Mouse (Mus musculus): ENCODE measurements around the gene Syne4. TPM values are rescaled to one million over a fixed set of nuclear protein-coding genes. Genes with fewer than 3 reads are reported as not detected.

Syne4 gene
- polyA plus RNA-seq, 1 experiment from 2014 or later: 13.1 TPM

GRCm38 (mm10) chr7:30339432-30340109, 25.0 kb downstream of the Syne4 start:
- TF ChIP-seq CTCF (IDR thresholded peaks at IDR 0.05) (no peak), EP300 (IDR thresholded peaks at IDR 0.05) (no peak)
- H3K9me3 ChIP-seq (ENCODE audit: low read length): no peaks in the 10 kb centered on the region
- no peaks in the 10 kb centered on the region for H3K36me3 ChIP-seq (ENCODE audit: insufficient read depth, low read length)
- ATAC-seq (no peak), DNase-seq (ENCODE audit: low spot score) (no peak)
- H3K4me1 ChIP-seq (ENCODE audit: insufficient read depth, low read depth, low read length): no peaks in the 10 kb centered on the region
- no peak overlapping the region for H3K4me3 ChIP-seq (ENCODE audit: low read depth, low read length)
- no peak overlapping the region for H3K4me2 ChIP-seq (replicated peaks; ENCODE audit: low read depth, low read length)
- WGBS: 58% methylated on average over 5 of the region's 5 CpGs
- H3K9ac ChIP-seq (replicated peaks; ENCODE audit: low read depth): no peak overlapping the region
- H3K27me3 ChIP-seq (replicated peaks; ENCODE audit: insufficient read depth, low read length): no peaks in the 10 kb centered on the region
- H3K27ac ChIP-seq (ENCODE audit: low read length): no peak overlapping the region

- ATAC-seq (no peak), DNase-seq (ENCODE audit: low spot score) (peak; percentile 74)
- no peak overlapping the region for H3K4me2 ChIP-seq (replicated peaks; ENCODE audit: low read depth, low read length)
- H3K9ac ChIP-seq (replicated peaks; ENCODE audit: low read depth): no peak overlapping the region
- no peak for TF ChIP-seq EP300 (IDR thresholded peaks at IDR 0.05)
- TF ChIP-seq CTCF (IDR thresholded peaks at IDR 0.05): no peak
- H3K4me3 ChIP-seq (ENCODE audit: low read depth, low read length): no peak overlapping the region
- H3K9me3 ChIP-seq (ENCODE audit: low read length): no peaks in the 10 kb centered on the region
- H3K36me3 ChIP-seq (ENCODE audit: insufficient read depth, low read length): no peaks in the 10 kb centered on the region
- H3K4me1 ChIP-seq (ENCODE audit: insufficient read depth, low read depth, low read length): no peaks in the 10 kb centered on the region
- H3K27ac ChIP-seq (ENCODE audit: low read length): no peak overlapping the region
- H3K27me3 ChIP-seq (replicated peaks; ENCODE audit: insufficient read depth, low read length): peaks cover 19% of the 10 kb centered on the region
- 25% methylated on average over 21 of the region's 21 CpGs for WGBS
These were observed 32.2 kb downstream of the Syne4 start for GRCm38 (mm10) chr7:30346635-30347379.

- ATAC-seq (peak; percentile 33; the same call in 1 of the 2 replicates), DNase-seq (ENCODE audit: low spot score) (peak; percentile 71)
- H3K9ac ChIP-seq (replicated peaks; ENCODE audit: low read depth): no peak overlapping the region
- peak; percentile 82 for TF ChIP-seq CTCF (IDR thresholded peaks at IDR 0.05)
- TF ChIP-seq EP300 (IDR thresholded peaks at IDR 0.05): no peak
- H3K4me1 ChIP-seq (ENCODE audit: insufficient read depth, low read depth, low read length): no peaks in the 10 kb centered on the region
- H3K4me2 ChIP-seq (replicated peaks; ENCODE audit: low read depth, low read length): no peak overlapping the region
- H3K36me3 ChIP-seq (ENCODE audit: insufficient read depth, low read length): no peaks in the 10 kb centered on the region
- no peak overlapping the region for H3K4me3 ChIP-seq (ENCODE audit: low read depth, low read length)
- H3K27ac ChIP-seq (ENCODE audit: low read length): no peak overlapping the region
- H3K27me3 ChIP-seq (replicated peaks; ENCODE audit: insufficient read depth, low read length): peaks cover 19% of the 10 kb centered on the region
- WGBS: 4% methylated on average over 30 of the region's 30 CpGs
- no peaks in the 10 kb centered on the region for H3K9me3 ChIP-seq (ENCODE audit: low read length)
These were observed 33.2 kb downstream of the Syne4 start for GRCm38 (mm10) chr7:30347828-30348227.

- WGBS: 16% methylated on average over 6 of the region's 6 CpGs
- peaks cover 3% of the 10 kb centered on the region; the same call in 1 of the 2 replicates for H3K27me3 ChIP-seq (replicated peaks; ENCODE audit: insufficient read depth, low read length)
- H3K4me2 ChIP-seq (replicated peaks; ENCODE audit: low read depth, low read length): no peak overlapping the region
- ATAC-seq: peak; percentile 65
- TF ChIP-seq CTCF (IDR thresholded peaks at IDR 0.05): peak; percentile 82
- no peak for TF ChIP-seq EP300 (IDR thresholded peaks at IDR 0.05)
- H3K9me3 ChIP-seq (ENCODE audit: low read length): no peaks in the 10 kb centered on the region
- no peak overlapping the region for H3K4me3 ChIP-seq (ENCODE audit: low read depth, low read length)
- no peaks in the 10 kb centered on the region for H3K4me1 ChIP-seq (ENCODE audit: insufficient read depth, low read depth, low read length)
- DNase-seq (ENCODE audit: low spot score): peak; percentile 60
- H3K9ac ChIP-seq (replicated peaks; ENCODE audit: low read depth): no peak overlapping the region
- no peaks in the 10 kb centered on the region for H3K36me3 ChIP-seq (ENCODE audit: insufficient read depth, low read length)
- H3K27ac ChIP-seq (ENCODE audit: low read length): no peak overlapping the region
These were observed 38.7 kb downstream of the Syne4 start for GRCm38 (mm10) chr7:30353279-30353822.

GRCm38 (mm10) chr7:30354059-30354458, 39.5 kb downstream of the Syne4 start:
- no peak overlapping the region for H3K9ac ChIP-seq (replicated peaks; ENCODE audit: low read depth)
- no peaks in the 10 kb centered on the region for H3K27me3 ChIP-seq (replicated peaks; ENCODE audit: insufficient read depth, low read length)
- ATAC-seq: no peak
- no peak overlapping the region for H3K27ac ChIP-seq (ENCODE audit: low read length)
- H3K36me3 ChIP-seq (ENCODE audit: insufficient read depth, low read length): no peaks in the 10 kb centered on the region
- no peak overlapping the region for H3K4me2 ChIP-seq (replicated peaks; ENCODE audit: low read depth, low read length)
- WGBS: 66% methylated on average over 4 of the region's 4 CpGs
- no peaks in the 10 kb centered on the region for H3K9me3 ChIP-seq (ENCODE audit: low read length)
- H3K4me1 ChIP-seq (ENCODE audit: insufficient read depth, low read depth, low read length): no peaks in the 10 kb centered on the region
- no peak for TF ChIP-seq EP300 (IDR thresholded peaks at IDR 0.05)
- no peak for DNase-seq (ENCODE audit: low spot score)
- no peak overlapping the region for H3K4me3 ChIP-seq (ENCODE audit: low read depth, low read length)

GRCm38 (mm10) chr7:30358378-30359186, 44.0 kb downstream of the Syne4 start:
- ATAC-seq (no peak), DNase-seq (ENCODE audit: low spot score) (no peak)
- Histone ChIP-seq H3K36me3 (ENCODE audit: insufficient read depth, low read length) (no peaks in the 10 kb centered on the region), H3K4me2 (replicated peaks; ENCODE audit: low read depth, low read length) (no peak overlapping the region), H3K27me3 (replicated peaks; ENCODE audit: insufficient read depth, low read length) (no peaks in the 10 kb centered on the region), H3K4me1 (ENCODE audit: insufficient read depth, low read depth, low read length) (peaks cover 3% of the 10 kb centered on the region; the same call in 1 of the 2 replicates), H3K9me3 (ENCODE audit: low read length) (no peaks in the 10 kb centered on the region), H3K27ac (ENCODE audit: low read length) (no peak overlapping the region), H3K9ac (replicated peaks; ENCODE audit: low read depth) (no peak overlapping the region), H3K4me3 (ENCODE audit: low read depth, low read length) (no peak overlapping the region)
- WGBS: 62% methylated on average over 7 of the region's 7 CpGs
- no peak for TF ChIP-seq CTCF (IDR thresholded peaks at IDR 0.05)
- TF ChIP-seq EP300 (IDR thresholded peaks at IDR 0.05): no peak

Data from lung, postnatal 0 days (tissue).